Mouse (Mus musculus) bone marrow macrophage, adult 2 months (primary cell): ENCODE data around the gene Rgs12. TPM values are rescaled to one million over a fixed set of nuclear protein-coding genes. Genes with fewer than 3 reads are reported as not detected.

Source experiments
- H3K27ac ChIP-seq: 2 replicates; pipeline ENCODE4 v1.5.1; 2012; ENCODE audit warnings: low read depth, low read length; ENCODE audit not compliant: insufficient read depth
- H3K4me1 ChIP-seq: 2 replicates; pipeline ENCODE4 v1.6.1; 2012; ENCODE audit warnings: low read length; ENCODE audit not compliant: control insufficient read depth, insufficient read depth
- H3K4me3 ChIP-seq: 2 replicates; pipeline ENCODE4 v1.5.1; 2012; ENCODE audit warnings: mild to moderate bottlenecking, low read length, moderate library complexity; ENCODE audit not compliant: insufficient read depth
- CTCF ChIP-seq: IDR thresholded peaks from 2 replicates; pipeline ENCODE4 v1.5.1; 2012; ENCODE audit warnings: low read depth, mild to moderate bottlenecking, low read length, moderate library complexity
- POLR2A ChIP-seq: IDR thresholded peaks from 2 replicates; pipeline ENCODE4 v1.6.1; 2012; ENCODE audit warnings: mild to moderate bottlenecking, low read depth, low read length, borderline replicate concordance
- polyA plus RNA-seq: library from polyadenylated mRNA; stranded (reverse); fragments of >200 nt; gene quantifications from 2 replicates; pipeline ENCODE4 v1.2.4, GENCODE M21; 2012; ENCODE audit not compliant: missing spikeins, insufficient read depth, insufficient read length

Gene Rgs12
- polyA plus RNA-seq, 1 experiment = 6.4 TPM

DNA sequence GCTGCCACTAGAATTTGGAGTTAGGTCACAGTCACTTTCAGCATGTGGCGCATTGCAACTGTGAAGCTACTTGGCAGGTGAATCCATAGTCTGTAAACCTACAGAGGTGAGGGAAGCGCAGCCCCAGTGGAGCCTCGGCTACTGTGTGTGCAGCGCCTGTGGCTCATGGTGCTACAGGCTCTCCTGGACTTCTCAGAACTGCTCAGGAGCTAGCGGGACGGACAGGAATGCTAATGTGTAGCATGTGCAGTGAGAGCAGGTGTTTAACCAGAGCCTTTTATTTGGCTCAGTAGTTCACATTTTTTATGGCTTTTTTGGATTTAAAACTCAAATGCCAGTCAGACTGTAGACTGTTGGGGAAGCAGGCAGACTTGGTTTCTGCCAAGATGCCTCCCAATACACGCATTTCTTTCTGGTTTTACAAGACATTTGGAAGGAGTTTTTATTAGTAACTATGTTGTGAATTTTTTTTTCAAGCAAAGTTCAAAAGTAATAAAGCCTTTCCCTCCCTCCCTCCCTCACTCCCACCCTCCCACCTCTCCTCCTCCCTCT lies 54.4 kb downstream of the Rgs12 start:
- TF ChIP-seq CTCF = no peak
- TF ChIP-seq POLR2A = no peak
- Histone ChIP-seq H3K4me1 (0 out of 2 replicates have a peak, but pooled peaks cover 4% of the 10 kb centered on the region), H3K27ac (no peak overlapping the region), H3K4me3 (no peak overlapping the region)

DNA sequence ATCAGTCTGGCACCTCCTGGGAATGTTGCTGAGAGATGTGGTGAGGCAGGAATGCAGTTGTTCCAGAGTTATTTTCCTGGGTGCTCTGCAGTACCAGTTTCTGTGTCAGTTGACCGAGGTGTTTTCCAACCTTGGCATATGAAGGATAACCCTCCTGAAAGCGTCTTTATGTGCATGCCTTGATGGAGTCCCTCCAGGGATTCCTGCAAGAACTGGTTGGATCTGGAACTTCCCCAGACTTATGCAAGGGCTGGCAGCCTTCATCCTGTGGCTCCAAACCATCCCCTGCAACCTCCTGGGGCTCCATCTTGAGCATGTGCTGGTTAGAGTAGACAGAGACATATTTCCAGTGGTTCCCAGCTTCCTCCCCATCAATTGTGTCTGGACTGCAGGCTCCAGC lies 55.5 kb downstream of the Rgs12 start:
- H3K4me1 ChIP-seq = 0 out of 2 replicates have a peak, but pooled peaks cover 4% of the 10 kb centered on the region
- TF ChIP-seq CTCF = no peak
- TF ChIP-seq POLR2A = no peak
- no peak overlapping the region for H3K27ac ChIP-seq
- no peak overlapping the region for H3K4me3 ChIP-seq

DNA sequence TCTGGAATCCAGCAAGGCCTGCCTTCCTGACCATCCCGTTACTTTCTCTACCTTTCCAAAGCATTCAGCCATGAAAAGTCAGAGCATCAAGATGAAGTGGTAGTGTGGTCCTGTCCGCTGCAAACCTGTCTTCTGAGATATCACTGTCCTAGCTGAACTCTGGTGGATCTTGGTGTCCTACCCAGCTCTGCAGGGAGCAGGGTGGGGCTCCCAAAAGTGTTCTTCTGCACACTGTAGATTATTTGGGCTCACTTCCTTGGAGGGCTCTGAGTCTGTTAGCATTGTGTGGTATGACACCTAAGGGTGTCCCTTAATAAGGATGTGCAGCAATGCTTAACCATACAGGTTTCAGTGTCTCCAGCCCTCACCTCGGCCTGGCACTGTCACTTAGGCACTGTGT lies 56.4 kb downstream of the Rgs12 start:
- H3K4me3 ChIP-seq = no peak overlapping the region
- H3K4me1 ChIP-seq = 0 out of 2 replicates have a peak, but pooled peaks cover 4% of the 10 kb centered on the region

DNA sequence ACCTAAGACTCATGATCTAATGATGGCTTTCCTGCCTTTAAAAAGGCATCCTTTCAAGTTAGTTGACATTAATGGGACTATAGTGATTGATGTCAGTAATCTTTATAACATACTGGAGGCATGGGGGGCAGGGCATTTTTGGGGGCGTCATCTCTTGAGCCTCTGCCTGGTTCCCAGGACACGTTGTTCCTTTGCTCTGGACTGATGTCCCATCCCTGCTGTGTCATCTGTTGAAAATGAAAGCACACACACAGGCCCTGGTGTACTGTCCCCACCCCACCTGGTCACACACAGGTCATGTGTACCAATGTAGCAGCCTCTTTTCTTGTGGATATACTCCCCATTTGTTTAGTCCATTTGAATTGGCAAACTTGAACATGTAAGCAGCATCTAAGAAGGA lies 57.4 kb downstream of the Rgs12 start:
- Histone ChIP-seq H3K4me1 (no peaks in the 10 kb centered on the region), H3K4me3 (no peak overlapping the region), H3K27ac (no peak overlapping the region)
- TF ChIP-seq CTCF (no peak), POLR2A (no peak)

More for the DNA sequence above, 56.4 kb downstream of the Rgs12 start:
- no peak overlapping the region for H3K27ac ChIP-seq
- TF ChIP-seq CTCF = no peak
- TF ChIP-seq POLR2A = no peak

DNA sequence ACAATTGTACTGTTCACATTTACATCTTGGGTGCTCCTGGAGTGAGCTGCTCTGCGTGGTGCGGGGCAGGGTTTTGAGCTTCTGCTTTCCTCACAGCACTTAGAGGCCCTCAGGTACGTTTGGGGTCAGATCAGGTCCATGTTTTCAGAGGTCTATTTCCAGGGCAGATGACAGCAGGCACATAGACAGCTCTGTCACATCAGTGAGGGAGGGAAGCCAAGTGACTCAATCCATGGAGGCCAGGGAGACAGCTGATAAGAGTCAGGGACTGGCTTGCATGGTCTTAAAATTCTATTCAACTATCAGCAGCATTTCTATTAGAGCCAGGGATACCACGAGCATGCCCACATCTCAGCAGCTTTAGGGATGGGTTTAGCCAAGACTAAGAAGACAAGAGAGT lies 59.9 kb downstream of the Rgs12 start:
- H3K4me1 ChIP-seq = no peaks in the 10 kb centered on the region
- H3K4me3 ChIP-seq = no peak overlapping the region
- H3K27ac ChIP-seq = no peak overlapping the region
- TF ChIP-seq POLR2A (no peak), CTCF (no peak)

DNA sequence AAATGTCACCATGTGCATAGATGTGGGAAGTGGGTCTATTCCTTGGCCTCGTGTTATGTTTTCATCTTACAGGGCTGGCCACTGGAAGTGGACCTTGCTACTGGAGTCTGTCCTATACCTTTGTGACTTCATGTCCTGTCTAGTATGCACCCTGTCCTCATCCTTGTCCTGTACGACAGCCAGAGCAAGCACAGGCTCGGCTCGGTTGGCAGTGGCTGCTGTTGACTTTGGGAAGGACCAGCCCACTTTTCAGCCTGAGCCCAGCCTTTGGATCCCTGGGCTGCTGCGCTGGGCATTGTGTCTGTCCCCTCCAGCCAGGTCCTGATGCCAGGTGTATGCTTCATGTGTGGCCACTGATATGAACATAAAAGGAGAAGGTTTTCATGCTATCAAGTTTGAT lies 61.4 kb downstream of the Rgs12 start:
- TF ChIP-seq POLR2A = no peak
- no peak for TF ChIP-seq CTCF

DNA sequence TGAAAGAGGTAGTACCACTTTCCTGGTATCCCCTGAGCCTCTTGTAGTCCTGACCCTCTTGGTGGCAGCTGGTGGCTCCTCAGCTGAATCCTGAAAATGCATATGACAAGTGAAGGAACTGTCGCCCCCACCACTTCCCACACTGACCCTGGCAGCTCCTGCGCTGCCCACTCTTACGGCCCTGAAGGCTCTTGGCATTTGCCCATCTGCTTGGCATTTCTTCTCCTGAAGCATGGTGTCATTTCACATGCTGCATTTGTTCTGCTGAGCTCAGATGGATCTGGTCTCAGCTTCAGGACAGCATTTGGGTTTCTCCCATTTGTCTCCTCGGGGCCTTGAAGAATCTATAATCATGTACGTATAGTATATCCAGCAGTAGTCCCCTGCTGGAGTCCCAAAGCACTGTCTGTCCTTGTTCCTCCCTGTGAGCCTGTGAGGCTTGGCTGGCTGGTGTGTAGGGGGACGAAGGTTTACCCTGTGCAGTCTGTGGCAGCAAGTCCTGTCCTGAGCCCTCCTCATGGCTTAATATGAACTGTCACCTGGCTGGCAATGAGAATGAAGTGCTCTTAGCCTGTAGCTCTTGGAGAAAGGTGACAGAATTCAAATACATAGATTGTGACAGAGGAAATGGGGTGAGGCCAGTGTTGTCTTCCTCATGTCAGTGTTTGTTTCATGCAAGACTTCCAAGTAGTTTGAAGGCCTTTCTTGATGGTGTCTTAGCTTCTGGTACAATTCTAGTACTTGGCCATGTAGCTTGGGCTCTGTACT lies 62.1 kb downstream of the Rgs12 start:
- no peak overlapping the region for H3K27ac ChIP-seq
- no peak for TF ChIP-seq POLR2A
- TF ChIP-seq CTCF = no peak
- H3K4me1 ChIP-seq = no peaks in the 10 kb centered on the region
- H3K4me3 ChIP-seq = no peak overlapping the region

More for the DNA sequence above, 61.4 kb downstream of the Rgs12 start:
- Histone ChIP-seq H3K27ac (no peak overlapping the region), H3K4me1 (no peaks in the 10 kb centered on the region), H3K4me3 (no peak overlapping the region)

DNA sequence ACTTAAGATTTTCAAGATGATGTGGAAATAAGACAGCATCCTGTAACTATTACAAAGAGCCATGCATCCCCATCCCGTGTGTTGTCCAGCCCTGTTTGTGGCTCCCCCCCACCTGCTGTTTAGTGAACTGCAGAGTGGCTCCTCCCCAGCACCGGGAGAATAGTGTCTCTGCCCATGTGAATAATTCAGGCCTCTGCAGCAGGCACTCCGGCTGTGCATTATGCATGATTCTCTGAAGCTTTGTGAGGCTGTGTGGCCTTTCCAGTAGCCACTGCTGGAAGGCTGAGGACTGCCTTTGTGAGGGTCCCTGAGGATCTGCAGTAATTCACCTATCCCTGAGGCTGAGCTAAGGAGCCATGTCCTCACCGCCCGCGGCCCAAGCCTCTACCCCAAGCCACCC lies 64.8 kb downstream of the Rgs12 start:
- Histone ChIP-seq H3K27ac (no peak overlapping the region), H3K4me3 (no peak overlapping the region), H3K4me1 (no peaks in the 10 kb centered on the region)
- no peak for TF ChIP-seq POLR2A
- no peak for TF ChIP-seq CTCF

DNA sequence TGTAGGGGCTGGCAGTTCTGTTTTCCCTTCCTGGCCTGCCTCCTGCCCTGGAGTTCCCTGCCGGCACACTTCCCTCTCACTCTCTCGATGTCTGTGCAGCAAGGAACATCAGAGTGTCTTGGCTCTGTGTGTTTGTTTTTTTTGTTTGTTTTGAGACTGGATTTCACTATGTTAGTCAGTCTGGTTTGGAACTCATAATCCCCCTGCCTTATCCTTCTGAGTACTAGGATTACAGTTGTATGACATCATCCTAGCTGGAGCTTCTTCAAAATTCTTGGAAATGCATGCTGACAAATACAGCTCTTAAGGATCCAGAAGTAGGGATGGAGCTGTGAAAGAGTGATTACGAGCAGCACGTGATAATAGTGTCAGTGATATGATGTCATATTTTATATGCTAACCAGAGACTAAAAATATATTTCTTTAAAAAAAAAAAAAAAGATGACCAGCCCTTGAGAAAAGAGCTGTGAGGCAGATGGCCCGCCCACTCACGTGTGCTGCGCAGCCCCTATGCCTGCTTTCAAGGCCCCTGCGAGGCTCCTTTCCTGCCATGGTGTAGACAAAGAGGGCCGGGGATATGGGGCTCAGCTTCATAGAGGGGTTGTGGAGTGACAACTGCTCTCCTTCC lies 70.5 kb downstream of the Rgs12 start:
- H3K4me1 ChIP-seq = no peaks in the 10 kb centered on the region; the same call in 1 of the 2 replicates
- TF ChIP-seq POLR2A = no peak
- H3K27ac ChIP-seq = no peak overlapping the region
- H3K4me3 ChIP-seq = no peak overlapping the region

DNA sequence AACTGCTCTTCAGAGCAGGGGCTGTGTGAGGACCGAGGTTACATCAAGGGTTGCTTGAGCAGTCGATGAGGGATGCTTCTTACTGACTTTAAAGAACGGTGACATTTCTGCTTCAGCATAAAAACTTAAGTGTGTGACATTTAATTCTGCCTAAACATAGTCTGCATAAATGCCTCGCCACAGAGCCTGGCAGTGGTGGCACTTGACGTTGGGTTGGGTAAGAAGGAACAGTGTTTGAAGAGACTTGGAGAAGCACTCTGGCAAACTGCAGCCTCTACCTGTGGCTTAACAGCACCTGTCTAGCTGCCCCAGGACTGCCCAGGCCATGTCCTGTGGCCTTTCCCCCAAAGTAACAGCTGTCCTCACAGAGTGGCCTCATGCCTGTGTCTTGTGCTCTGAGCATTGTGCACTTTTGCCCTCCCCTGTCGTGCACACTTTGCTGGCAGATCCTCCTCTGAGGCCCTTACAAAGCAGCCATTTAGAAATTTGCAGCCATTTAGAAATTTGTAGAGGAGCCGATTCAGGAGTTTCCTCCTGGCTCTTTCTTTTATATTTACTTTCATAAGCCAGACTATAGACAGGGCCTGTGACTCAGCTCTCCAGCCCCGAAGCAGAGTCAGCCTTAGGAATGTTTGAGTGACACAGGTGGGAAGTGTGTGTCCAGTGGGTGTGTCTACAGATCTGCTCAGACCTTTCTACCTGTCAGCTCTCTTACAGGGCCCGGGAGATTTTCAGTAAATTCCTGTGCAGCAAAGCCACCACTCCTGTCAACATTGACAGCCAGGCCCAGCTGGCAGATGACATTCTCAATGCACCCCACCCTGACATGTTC lies 71.4 kb downstream of the Rgs12 start:
- Histone ChIP-seq H3K4me1 (no peaks in the 10 kb centered on the region; the same call in 1 of the 2 replicates), H3K4me3 (no peak overlapping the region), H3K27ac (no peak overlapping the region)
- no peak for TF ChIP-seq POLR2A
- no peak for TF ChIP-seq CTCF
